Mouse (Mus musculus) midbrain, embryonic 13.5 days (tissue): ENCODE data around the gene Adamts4. TPM values are rescaled to one million over a fixed set of nuclear protein-coding genes. Genes with fewer than 3 reads are reported as not detected.

Experiments used
- ATAC-seq: fragments of 200-750 bp; cut with Nextera tagmentation; 2 replicates; pipeline ENCODE4 v1.8.0; 2017; ENCODE audit warnings: mild to moderate bottlenecking, moderate TSS enrichment, moderate library complexity
- H3K27ac ChIP-seq: fragments of 300-500 bp; sonication (generic); 2 replicates; pipeline ENCODE4 v1.5.1; 2015; ENCODE audit warnings: inconsistent platforms, mild to moderate bottlenecking, moderate library complexity
- H3K27me3 ChIP-seq: fragments of 300-500 bp; sonication (generic); 2 replicates; pipeline ENCODE4 v1.6.1; 2015; ENCODE audit warnings: mild to moderate bottlenecking, inconsistent platforms
- H3K36me3 ChIP-seq: fragments of 300-500 bp; sonication (generic); 2 replicates; pipeline ENCODE4 v1.6.1; 2015; ENCODE audit warnings: mild to moderate bottlenecking, inconsistent platforms
- H3K4me1 ChIP-seq: fragments of 300-500 bp; sonication (generic); replicated peaks from 2 replicates; pipeline ENCODE4 v1.6.1; 2015; ENCODE audit warnings: inconsistent platforms
- H3K4me2 ChIP-seq: fragments of 300-500 bp; sonication (generic); replicated peaks from 2 replicates; pipeline ENCODE4 v1.6.1; 2015; ENCODE audit warnings: moderate library complexity, mild to moderate bottlenecking, inconsistent platforms
- H3K4me3 ChIP-seq: fragments of 300-500 bp; sonication (generic); replicated peaks from 2 replicates; pipeline ENCODE4 v1.5.1; 2015; ENCODE audit warnings: mild to moderate bottlenecking, inconsistent platforms
- H3K9ac ChIP-seq: fragments of 300-500 bp; sonication (generic); replicated peaks from 2 replicates; pipeline ENCODE4 v1.6.1; 2015; ENCODE audit warnings: mild to moderate bottlenecking, inconsistent platforms
- H3K9me3 ChIP-seq: fragments of 300-500 bp; sonication (generic); 2 replicates; pipeline ENCODE4 v1.6.1; 2016; ENCODE audit warnings: mild to moderate bottlenecking, inconsistent platforms
- WGBS: fragments of 180-500 bp; shearing (Covaris S2); methylation state at CpG from one replicate; pipeline ENCODE4 v1.1.7; 2015; 5-methylcytosine and 5-hydroxymethylcytosine counted together
- polyA plus RNA-seq: library from polyadenylated mRNA; unstranded; fragments of >200 nt; fragmentation: Nextera tagmentation; extraction: Ambion mirVana; gene quantifications from 2 replicates; pipeline ENCODE4 v1.2.1, GENCODE M21; 2015

The Adamts4 gene
- 6.5 and 7.4 TPM in 2 replicates for polyA plus RNA-seq

- H3K4me1 ChIP-seq = peaks cover 57% of the 10 kb centered on the region
Observed at GRCm38 (mm10) chr1:171249913-171250600, at the start of gene Adamts4. Gene Adamts4 (plus strand): TSS chr1:171250421.

GRCm38 (mm10) chr1:171200769-171201168, 49.5 kb upstream of the Adamts4 start:
- H3K4me2 ChIP-seq = no peak overlapping the region
- H3K9me3 ChIP-seq = no peaks in the 10 kb centered on the region
- 100% methylated on average over 1 of the region's 1 CpGs for WGBS
- no peaks in the 10 kb centered on the region for H3K36me3 ChIP-seq
- H3K4me3 ChIP-seq = no peak overlapping the region
- H3K27me3 ChIP-seq = peaks cover 18% of the 10 kb centered on the region
- no peak overlapping the region for H3K9ac ChIP-seq
- ATAC-seq = no peak
- H3K4me1 ChIP-seq = peaks cover 6% of the 10 kb centered on the region
- no peak overlapping the region for H3K27ac ChIP-seq

More at GRCm38 (mm10) chr1:171249913-171250600, at the start of gene Adamts4:
- no peak for ATAC-seq
- H3K9me3 ChIP-seq = no peaks in the 10 kb centered on the region
- peak within 1 kb of the TSS; percentile 49 for H3K27ac ChIP-seq
- H3K36me3 ChIP-seq = peaks cover 2% of the 10 kb centered on the region; the same call in 1 of the 2 replicates
- 7% methylated on average over 4 of the region's 5 CpGs for WGBS
- peak within 1 kb of the TSS; percentile 56 for H3K4me2 ChIP-seq
- peak within 1 kb of the TSS; percentile 23 for H3K4me3 ChIP-seq
- no peaks in the 10 kb centered on the region for H3K27me3 ChIP-seq
- peak within 1 kb of the TSS; percentile 53 for H3K9ac ChIP-seq

GRCm38 (mm10) chr1:171203471-171204248, 46.6 kb upstream of the Adamts4 start:
- H3K27me3 ChIP-seq = peaks cover 3% of the 10 kb centered on the region; the same call in 1 of the 2 replicates

GRCm38 (mm10) chr1:171204249-171204644, 46.0 kb upstream of the Adamts4 start:
- H3K27ac ChIP-seq = no peak overlapping the region
- no peak overlapping the region for H3K4me3 ChIP-seq
- no peak overlapping the region for H3K4me2 ChIP-seq
- H3K9me3 ChIP-seq = no peaks in the 10 kb centered on the region
- H3K27me3 ChIP-seq = no peaks in the 10 kb centered on the region
- no peak for ATAC-seq
- H3K36me3 ChIP-seq = no peaks in the 10 kb centered on the region
- peaks cover 3% of the 10 kb centered on the region; the same call in 1 of the 2 replicates for H3K4me1 ChIP-seq
- H3K9ac ChIP-seq = no peak overlapping the region
- 62% methylated on average over 7 of the region's 7 CpGs for WGBS

More at GRCm38 (mm10) chr1:171203471-171204248, 46.6 kb upstream of the Adamts4 start:
- Histone ChIP-seq H3K4me2 (no peak overlapping the region), H3K9ac (no peak overlapping the region), H3K4me1 (peaks cover 3% of the 10 kb centered on the region; the same call in 1 of the 2 replicates), H3K4me3 (no peak overlapping the region), H3K9me3 (no peaks in the 10 kb centered on the region), H3K36me3 (no peaks in the 10 kb centered on the region), H3K27ac (no peak overlapping the region)
- 52% methylated on average over 11 of the region's 11 CpGs for WGBS
- no peak for ATAC-seq

- no peak overlapping the region for H3K9ac ChIP-seq
- H3K27ac ChIP-seq = no peak overlapping the region
- no peak overlapping the region for H3K4me3 ChIP-seq
- H3K4me2 ChIP-seq = no peak overlapping the region
- H3K4me1 ChIP-seq = peaks cover 3% of the 10 kb centered on the region; the same call in 1 of the 2 replicates
- ATAC-seq = no peak
- 63% methylated on average over 6 of the region's 6 CpGs for WGBS
- no peaks in the 10 kb centered on the region for H3K9me3 ChIP-seq
- H3K36me3 ChIP-seq = no peaks in the 10 kb centered on the region
- H3K27me3 ChIP-seq = no peaks in the 10 kb centered on the region
Observed at GRCm38 (mm10) chr1:171205704-171206493, 44.3 kb upstream of the Adamts4 start.

- Histone ChIP-seq H3K9ac (no peak overlapping the region), H3K4me1 (peaks cover 3% of the 10 kb centered on the region; the same call in 1 of the 2 replicates), H3K36me3 (no peaks in the 10 kb centered on the region), H3K4me2 (no peak overlapping the region), H3K9me3 (no peaks in the 10 kb centered on the region), H3K27ac (no peak overlapping the region), H3K27me3 (no peaks in the 10 kb centered on the region), H3K4me3 (no peak overlapping the region)
- WGBS = 20% methylated on average over 4 of the region's 4 CpGs
- ATAC-seq = no peak
Observed at GRCm38 (mm10) chr1:171209409-171209808, 40.8 kb upstream of the Adamts4 start.

GRCm38 (mm10) chr1:171212854-171213253, 37.4 kb upstream of the Adamts4 start:
- WGBS = 39% methylated on average over 3 of the region's 3 CpGs
- ATAC-seq = no peak
- Histone ChIP-seq H3K27ac (no peak overlapping the region), H3K27me3 (no peaks in the 10 kb centered on the region), H3K9ac (no peak overlapping the region), H3K4me1 (no peaks in the 10 kb centered on the region), H3K36me3 (0 out of 2 replicates have a peak, but pooled peaks cover 6% of the 10 kb centered on the region), H3K4me2 (no peak overlapping the region), H3K9me3 (no peaks in the 10 kb centered on the region), H3K4me3 (no peak overlapping the region)

- no peak for ATAC-seq
- Histone ChIP-seq H3K36me3 (peaks cover 17% of the 10 kb centered on the region; the same call in 1 of the 2 replicates), H3K4me3 (no peak within 1 kb of the TSS), H3K27ac (no peak within 1 kb of the TSS), H3K9ac (no peak within 1 kb of the TSS), H3K27me3 (no peaks in the 10 kb centered on the region), H3K4me2 (no peak within 1 kb of the TSS), H3K4me1 (no peaks in the 10 kb centered on the region), H3K9me3 (no peaks in the 10 kb centered on the region)
- 67% methylated on average over 10 of the region's 10 CpGs for WGBS
Observed at GRCm38 (mm10) chr1:171213801-171214496, 36.3 kb upstream of the Adamts4 start, which contains the start of gene Nr1i3. Gene Nr1i3 (plus strand): TSS chr1:171213970.

- ATAC-seq = no peak
- no peak overlapping the region for H3K27ac ChIP-seq
Observed at GRCm38 (mm10) chr1:171216241-171216955, 33.8 kb upstream of the Adamts4 start.

GRCm38 (mm10) chr1:171220871-171221270, 29.4 kb upstream of the Adamts4 start:
- Histone ChIP-seq H3K9me3 (no peaks in the 10 kb centered on the region), H3K4me3 (peak overlapping the region; percentile 53), H3K4me2 (peak overlapping the region; percentile 89), H3K36me3 (peaks cover 30% of the 10 kb centered on the region), H3K4me1 (peaks cover 16% of the 10 kb centered on the region), H3K27me3 (no peaks in the 10 kb centered on the region), H3K27ac (no peak overlapping the region), H3K9ac (no peak overlapping the region)
- WGBS = 6% methylated on average over 10 of the region's 10 CpGs
- peak; percentile 46 for ATAC-seq

More at GRCm38 (mm10) chr1:171216241-171216955, 33.8 kb upstream of the Adamts4 start:
- H3K9ac ChIP-seq = no peak overlapping the region
- no peak overlapping the region for H3K4me2 ChIP-seq
- H3K4me3 ChIP-seq = no peak overlapping the region
- H3K4me1 ChIP-seq = peaks cover 8% of the 10 kb centered on the region
- no peaks in the 10 kb centered on the region for H3K9me3 ChIP-seq
- WGBS = 91% methylated on average over 18 of the region's 18 CpGs
- H3K36me3 ChIP-seq = peaks cover 30% of the 10 kb centered on the region
- H3K27me3 ChIP-seq = no peaks in the 10 kb centered on the region
